Mouse (Mus musculus): ENCODE data around the gene Gm11757. TPM values are rescaled to one million over a fixed set of nuclear protein-coding genes. Genes with fewer than 3 reads are reported as not detected.
"Not testable (repeated sequence)": the region's sequence is repeated elsewhere in the genome, so short reads cannot be mapped to it uniquely, and the experiment has no call there.

Gene Gm11757
- not detected in 2 replicates for polyA plus RNA-seq (2015; fragmentation: Nextera tagmentation; extraction: Ambion mirVana)

DNA sequence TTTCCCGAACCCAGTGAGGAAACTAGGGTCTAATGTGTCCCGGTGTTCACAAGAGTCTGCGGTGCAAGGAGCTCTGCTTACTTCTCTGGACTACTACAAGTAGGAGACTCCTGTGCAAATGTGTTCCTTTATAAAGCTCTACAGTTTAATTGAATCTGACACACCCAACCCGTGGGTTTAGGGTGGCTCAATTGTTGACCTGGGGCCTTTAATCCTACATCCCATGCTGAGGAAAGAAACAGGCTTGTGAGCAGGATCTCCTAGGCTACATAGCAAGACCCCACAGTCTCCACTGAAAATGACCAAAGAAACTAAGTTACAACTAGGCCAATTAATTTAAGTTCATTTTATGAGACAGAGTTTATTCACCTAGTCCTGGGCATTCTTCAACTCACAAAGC lies at the start of gene Gm11757:
Gene Gm11757, minus strand, starts transcription at position 101 of the 400 bp plus-strand sequence.
- H3K9ac ChIP-seq (replicated peaks); H3K36me3 ChIP-seq (replicated peaks; ENCODE audit: insufficient read depth, low read length); H3K27ac ChIP-seq (ENCODE audit: low read depth); H3K9me3 ChIP-seq (ENCODE audit: low read length); H3K4me3 ChIP-seq (ENCODE audit: low read depth, low read length); H3K27me3 ChIP-seq (ENCODE audit: insufficient read depth, low read length); H3K4me1 ChIP-seq (ENCODE audit: insufficient read depth); DNase-seq; H3K4me2 ChIP-seq (ENCODE audit: low read depth, low read length); ATAC-seq: not testable (repeated sequence)
- no CpG with 5 or more reads among the region's 4 CpGs for WGBS (ENCODE audit: insufficient replicate concordance)

- H3K9me3 ChIP-seq (ENCODE audit: low read length); H3K4me2 ChIP-seq (ENCODE audit: low read depth, low read length); DNase-seq; H3K27ac ChIP-seq (ENCODE audit: low read depth); H3K27me3 ChIP-seq (ENCODE audit: insufficient read depth, low read length); H3K9ac ChIP-seq (replicated peaks); H3K36me3 ChIP-seq (replicated peaks; ENCODE audit: insufficient read depth, low read length); ATAC-seq; H3K4me3 ChIP-seq (ENCODE audit: low read depth, low read length); H3K4me1 ChIP-seq (ENCODE audit: insufficient read depth): not testable (repeated sequence)
- WGBS (ENCODE audit: insufficient replicate concordance), result 74% methylated on average over 6 of the region's 6 CpGs
Measured at GRCm38 (mm10) chr4:73920660-73921059, 29.7 kb upstream of the Gm11757 start, which contains the start of gene Gm11756. Gm11756 (minus strand) TSS chr4:73920760.

DNA sequence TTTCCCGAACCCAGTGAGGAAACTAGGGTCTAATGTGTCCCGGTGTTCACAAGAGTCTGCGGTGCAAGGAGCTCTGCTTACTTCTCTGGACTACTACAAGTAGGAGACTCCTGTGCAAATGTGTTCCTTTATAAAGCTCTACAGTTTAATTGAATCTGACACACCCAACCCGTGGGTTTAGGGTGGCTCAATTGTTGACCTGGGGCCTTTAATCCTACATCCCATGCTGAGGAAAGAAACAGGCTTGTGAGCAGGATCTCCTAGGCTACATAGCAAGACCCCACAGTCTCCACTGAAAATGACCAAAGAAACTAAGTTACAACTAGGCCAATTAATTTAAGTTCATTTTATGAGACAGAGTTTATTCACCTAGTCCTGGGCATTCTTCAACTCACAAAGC lies 14.9 kb upstream of the Gm11757 start, which contains the start of gene Gm13871:
Gene Gm13871, minus strand, starts transcription at position 101 of the 400 bp plus-strand sequence.
- H3K4me3 ChIP-seq (ENCODE audit: low read depth, low read length); ATAC-seq; H3K4me2 ChIP-seq (ENCODE audit: low read depth, low read length); H3K27ac ChIP-seq (ENCODE audit: low read depth); H3K9ac ChIP-seq (replicated peaks); H3K36me3 ChIP-seq (replicated peaks; ENCODE audit: insufficient read depth, low read length); H3K27me3 ChIP-seq (ENCODE audit: insufficient read depth, low read length); DNase-seq; H3K4me1 ChIP-seq (ENCODE audit: insufficient read depth); H3K9me3 ChIP-seq (ENCODE audit: low read length): not testable (repeated sequence)
- no CpG with 5 or more reads among the region's 4 CpGs for WGBS (ENCODE audit: insufficient replicate concordance)

GRCm38 (mm10) chr4:73876166-73876565 lies 14.7 kb downstream of the Gm11757 start, which contains the start of gene Gm11758:
Gm11758 (minus strand) TSS chr4:73876266.
- no CpG with 5 or more reads among the region's 4 CpGs for WGBS (ENCODE audit: insufficient replicate concordance)
- H3K4me3 ChIP-seq (ENCODE audit: low read depth, low read length); H3K4me1 ChIP-seq (ENCODE audit: insufficient read depth); DNase-seq; H3K9ac ChIP-seq (replicated peaks); H3K36me3 ChIP-seq (replicated peaks; ENCODE audit: insufficient read depth, low read length); H3K4me2 ChIP-seq (ENCODE audit: low read depth, low read length); ATAC-seq; H3K27me3 ChIP-seq (ENCODE audit: insufficient read depth, low read length); H3K27ac ChIP-seq (ENCODE audit: low read depth); H3K9me3 ChIP-seq (ENCODE audit: low read length): not testable (repeated sequence)

Other genes starting within 250 kb of the Gm11757 start
- gene Gm11239, start 222.8 kb downstream of the Gm11757 start, polyA plus RNA-seq (2015; fragmentation: Nextera tagmentation; extraction: Ambion mirVana), result not detected in 2 replicates
- not detected in 2 replicates for gene Gm428, start 207.6 kb downstream of the Gm11757 start, polyA plus RNA-seq (2015; fragmentation: Nextera tagmentation; extraction: Ambion mirVana)
- 0.02 and 0.06 TPM in 2 replicates for gene Rasef, start 100.1 kb downstream of the Gm11757 start, polyA plus RNA-seq (2015; fragmentation: Nextera tagmentation; extraction: Ambion mirVana)
- gene Gm11758, start 14.8 kb downstream of the Gm11757 start, polyA plus RNA-seq (2015; fragmentation: Nextera tagmentation; extraction: Ambion mirVana), result not detected in 2 replicates
- not detected in 2 replicates for gene Gm13871, start 14.8 kb upstream of the Gm11757 start, polyA plus RNA-seq (2015; fragmentation: Nextera tagmentation; extraction: Ambion mirVana)
- not detected in 2 replicates for gene Gm11756, start 29.6 kb upstream of the Gm11757 start, polyA plus RNA-seq (2015; fragmentation: Nextera tagmentation; extraction: Ambion mirVana)
- gene 2310002L09Rik, start 59.7 kb upstream of the Gm11757 start, polyA plus RNA-seq (2015; fragmentation: Nextera tagmentation; extraction: Ambion mirVana), result 0.30 TPM in 1 of 2 replicates, not detected in the other
- 0.08 TPM in 2 replicates for gene Frmd3, start 122.3 kb upstream of the Gm11757 start, polyA plus RNA-seq (2015; fragmentation: Nextera tagmentation; extraction: Ambion mirVana)

Data from liver, postnatal 0 days (tissue).